ENCODE assay signal across 11 mouse cellular contexts in the genomic region with DNA sequence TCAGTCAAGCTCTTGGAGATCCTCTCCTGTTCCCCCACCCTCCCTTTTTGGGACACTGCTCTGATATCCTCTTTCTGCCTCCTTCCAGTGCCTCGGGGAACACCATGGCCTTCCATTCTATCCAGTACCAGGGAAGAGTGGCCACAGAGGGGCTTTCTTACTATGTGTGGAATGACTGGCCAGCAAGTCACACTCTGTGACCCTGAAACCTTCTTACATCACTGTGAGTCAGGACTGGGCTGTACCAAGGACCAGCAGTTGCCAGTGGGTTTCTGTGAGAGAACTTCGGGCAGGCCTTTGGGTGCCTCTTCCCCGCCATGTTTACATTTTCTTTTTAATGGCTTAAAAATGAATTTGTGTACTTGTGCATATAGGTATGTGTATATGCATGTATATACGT.
DNase-seq lines count a peak whose midpoint lies in the region.
"Had no signal": no experiment of that assay in that cellular context is flagged by ENCODE, and none has a peak within 500 bp of the region (broad histone marks: within the 10 kb centered on the region; RNA-seq: fewer than 3 reads in every experiment).

No protein-coding gene starts in this region.

- DNase-seq in adrenal gland, adult 2 months: peak; percentile 64
- no peak for DNase-seq in adrenal gland, postnatal 25 days
- peak; percentile 43 to 54 for DNase-seq in adrenal gland, postnatal 36 days
- DNase-seq in adrenal gland, adult 8-10 months: no peak
- DNase-seq: cerebellum, adult 11 months; cerebellum, adult 18-20 months; cerebellum, adult 8-10 months; cerebellum, adult 9-11 months; cerebellum, postnatal 14 days; cerebellum, postnatal 36 days; embryo, embryonic 11 days had no signal

Comparison
In these comparisons a context has a peak if more than half of its experiments do, and no peak if none do; other contexts are left out.
1. DNase-seq: peak in adrenal gland, adult 2 months (single experiment) and adrenal gland, postnatal 36 days (2 of 2); none in adrenal gland, postnatal 25 days (single experiment) and adrenal gland, adult 8-10 months (single experiment).